Mouse (Mus musculus): ENCODE data around the gene Opa1.

DNA sequence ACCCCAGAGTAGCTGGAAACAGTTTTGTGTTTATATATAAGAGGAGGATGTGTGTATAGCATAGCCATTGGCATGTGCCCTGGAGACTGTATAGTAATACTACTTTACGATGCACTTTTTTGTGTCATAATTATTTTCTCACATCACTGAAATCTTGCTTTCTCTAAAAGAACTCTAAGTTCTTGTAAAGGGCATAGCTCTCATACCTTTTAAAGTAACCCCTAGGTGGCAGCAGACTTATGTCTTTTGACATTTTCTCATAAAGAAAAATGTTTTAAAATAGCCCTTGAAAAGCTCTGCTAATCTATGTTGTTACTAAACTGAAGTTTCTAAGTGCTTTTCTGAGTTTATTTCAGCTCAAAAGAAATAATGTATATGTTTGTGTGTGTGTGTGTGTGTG, 49.9 kb downstream of the Opa1 start:
- TF ChIP-seq CTCF (IDR thresholded peaks at IDR 0.05; ENCODE audit: borderline replicate concordance, insufficient read depth, low read depth, low read length) (no peak; the same call in 1 of the 2 replicates), POLR2A (IDR thresholded peaks at IDR 0.05; ENCODE audit: borderline replicate concordance, insufficient read depth, low read length) (no peak)
